Comparison of ENCODE assay signal across 31 mouse cellular contexts in the genomic region with DNA sequence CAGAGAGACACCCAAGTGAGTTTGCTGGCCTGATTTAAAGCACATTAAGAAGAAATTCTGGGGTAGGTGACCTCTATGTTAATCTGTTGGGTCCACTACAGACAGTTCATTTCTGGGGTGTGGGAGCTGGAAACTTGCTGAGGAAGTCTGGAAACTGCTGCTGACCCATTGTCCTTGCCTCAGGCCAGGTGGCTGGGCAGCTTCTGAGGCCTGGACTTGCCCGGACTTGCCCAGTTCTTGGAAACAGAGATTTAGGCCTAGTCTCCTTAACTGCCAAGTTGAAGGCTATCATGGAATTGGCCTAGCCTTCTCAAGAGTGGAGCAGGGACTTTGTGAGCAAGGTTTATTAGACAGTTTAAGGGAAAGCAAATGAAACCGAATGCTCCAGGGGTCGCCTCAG.
DNase-seq lines count a peak whose midpoint lies in the region; ATAC-seq and TF ChIP-seq lines count a peak whose summit lies in the region.
"Had no signal": no experiment of that assay in that cellular context is flagged by ENCODE, and none has a peak within 500 bp of the region (broad histone marks: within the 10 kb centered on the region; RNA-seq: fewer than 3 reads in every experiment).

No protein-coding gene starts in this region.

- H3K4me2 ChIP-seq in kidney, embryonic 14.5 days (replicated peaks; ENCODE audit: low read depth, low read length) = no peak overlapping the region
- H3K4me2 ChIP-seq: embryonic facial prominence, embryonic 15.5 days; forebrain, embryonic 12.5 days; heart, embryonic 11.5 days; hindbrain, embryonic 13.5 days; liver, embryonic 15.5 days; lung, embryonic 14.5 days; midbrain, embryonic 15.5 days; neural tube, embryonic 15.5 days; stomach, embryonic 15.5 days had no signal

- peak; percentile 58 for DNase-seq in kidney, adult 11 months
- DNase-seq in ES-E14 (ENCODE audit: low read depth, low spot score) = no peak
- peak; percentile 57 for DNase-seq in kidney, adult 9 months
- DNase-seq in limb, embryonic 10.5 days (ENCODE audit: low spot score) = no peak
- no peak for DNase-seq in thymus, postnatal 36 days
- no peak for DNase-seq in ovary, adult 18-20 months (ENCODE audit: low spot score)
- DNase-seq: adrenal gland, adult 2 months; adrenal gland, postnatal 36 days; cerebellum, adult 2 months; cerebellum, postnatal 14 days; forebrain, postnatal 0 days; gastrocnemius, postnatal 14 days; heart, adult 11 months; heart, postnatal 4 days; liver; lung, embryonic 14.5 days; lung, postnatal 14 days; right cerebral cortex, postnatal 25 days; thymus, postnatal 14 days had no signal

- no peak for ATAC-seq in kidney, embryonic 14.5 days (ENCODE audit: low FRiP score, low TSS enrichment)
- ATAC-seq: activated CD4-positive, CD25-positive, alpha-beta regulatory T cell, adult 4 months; forebrain, postnatal 0 days; intestine, embryonic 16.5 days; midbrain, embryonic 15.5 days had no signal

- no peak overlapping the region for H3K27ac ChIP-seq in kidney, embryonic 14.5 days (ENCODE audit: low read depth, low read length)
- peak overlapping the region; percentile 37; the same call in 1 of the 2 replicates for H3K27ac ChIP-seq in ES-E14 (ENCODE audit: insufficient read depth, low read depth, low read length, poor library complexity, severe bottlenecking)
- peak overlapping the region; percentile 84 for H3K27ac ChIP-seq in limb, embryonic 10.5 days
- H3K27ac ChIP-seq: embryonic facial prominence, embryonic 15.5 days; forebrain, embryonic 12.5 days; hindbrain, embryonic 13.5 days; layer of hippocampus, adult 2 months; liver, embryonic 15.5 days; midbrain, embryonic 15.5 days; neural tube, embryonic 15.5 days; stomach, embryonic 15.5 days had no signal

- in situ Hi-C loops in ES-E14 (cut with MboI; ENCODE audit: low sequenced_read_pairs in 2 of 2, unreplicated experiment in 2 of 2) = no loop called here

- H3K9ac ChIP-seq in kidney, embryonic 14.5 days (ENCODE audit: low read depth, low read length) = no peak overlapping the region
- H3K9ac ChIP-seq in ES-E14 (ENCODE audit: insufficient read depth, low read depth, low read length, poor library complexity, severe bottlenecking) = no peak overlapping the region
- H3K9ac ChIP-seq: embryonic facial prominence, embryonic 15.5 days; forebrain, embryonic 12.5 days; forebrain, postnatal 0 days; hindbrain, embryonic 13.5 days; liver, embryonic 15.5 days; lung, embryonic 14.5 days; midbrain, embryonic 15.5 days; neural tube, embryonic 15.5 days; stomach, embryonic 15.5 days had no signal

- WGBS in kidney, embryonic 14.5 days = 72% methylated on average over 3 of the region's 3 CpGs
- WGBS in limb, embryonic 10.5 days = 87% methylated on average over 3 of the region's 3 CpGs

- H3K4me1 ChIP-seq in kidney, embryonic 14.5 days (ENCODE audit: control insufficient read depth, insufficient read depth, low read length) = peaks cover 6% of the 10 kb centered on the region; the same call in 1 of the 2 replicates
- H3K4me1 ChIP-seq in ES-E14 (ENCODE audit: control insufficient read depth in 2 of 2, insufficient read depth in 2 of 2, low read length in 2 of 2, poor library complexity in 1 of 2) = peaks cover 7 to 10% of the 10 kb centered on the region in 2 experiments; a peak in 3 of 4 replicates
- peaks cover 22% of the 10 kb centered on the region for H3K4me1 ChIP-seq in limb, embryonic 10.5 days
- H3K4me1 ChIP-seq: neural tube, embryonic 15.5 days had no signal

- no peaks in the 10 kb centered on the region for H3K27me3 ChIP-seq in kidney, embryonic 14.5 days (ENCODE audit: control insufficient read depth, insufficient read depth, low read length)
- no peaks in the 10 kb centered on the region for H3K27me3 ChIP-seq in limb, embryonic 10.5 days (ENCODE audit: low read depth, poor library complexity, severe bottlenecking)
- H3K27me3 ChIP-seq: embryonic facial prominence, embryonic 15.5 days; forebrain, embryonic 12.5 days; hindbrain, embryonic 13.5 days; liver, embryonic 15.5 days; midbrain, embryonic 15.5 days; neural tube, embryonic 15.5 days; stomach, embryonic 15.5 days had no signal

- H3K4me3 ChIP-seq in kidney, embryonic 14.5 days (ENCODE audit: low read length) = no peak overlapping the region
- H3K4me3 ChIP-seq in ES-E14 (ENCODE audit: insufficient read depth in 1 of 2, low read depth in 1 of 2, low read length in 2 of 2, poor library complexity in 1 of 2, severe bottlenecking in 1 of 2) = no peak overlapping the region
- no peak overlapping the region for H3K4me3 ChIP-seq in limb, embryonic 10.5 days
- H3K4me3 ChIP-seq: embryonic facial prominence, embryonic 15.5 days; forebrain, embryonic 12.5 days; hindbrain, embryonic 13.5 days; layer of hippocampus, adult 2 months; liver, embryonic 15.5 days; midbrain, embryonic 15.5 days; neural tube, embryonic 15.5 days; stomach, embryonic 15.5 days had no signal

- no peaks in the 10 kb centered on the region for H3K36me3 ChIP-seq in kidney, embryonic 14.5 days (ENCODE audit: control insufficient read depth, insufficient read depth, low read length)
- no peaks in the 10 kb centered on the region; the same call in 1 of the 2 replicates for H3K36me3 ChIP-seq in ES-E14 (ENCODE audit: control insufficient read depth, insufficient read depth, low read length, poor library complexity, severe bottlenecking)
- H3K36me3 ChIP-seq in limb, embryonic 10.5 days = no peaks in the 10 kb centered on the region
- H3K36me3 ChIP-seq: embryonic facial prominence, embryonic 15.5 days; forebrain, embryonic 12.5 days; hindbrain, embryonic 13.5 days; liver, embryonic 15.5 days; midbrain, embryonic 15.5 days; neural tube, embryonic 15.5 days; stomach, embryonic 15.5 days had no signal

- H3K9me3 ChIP-seq in kidney, embryonic 14.5 days (ENCODE audit: control insufficient read depth, low read length) = no peaks in the 10 kb centered on the region; the same call in 1 of the 2 replicates
- H3K9me3 ChIP-seq in ES-E14 (ENCODE audit: control insufficient read depth, insufficient read depth, low read depth, low read length) = no peaks in the 10 kb centered on the region
- no peaks in the 10 kb centered on the region for H3K9me3 ChIP-seq in limb, embryonic 10.5 days (replicated peaks)
- H3K9me3 ChIP-seq: embryonic facial prominence, embryonic 15.5 days; forebrain, embryonic 12.5 days; hindbrain, embryonic 13.5 days; liver, embryonic 15.5 days; midbrain, embryonic 15.5 days; neural tube, embryonic 15.5 days; stomach, embryonic 15.5 days had no signal

TF ChIP-seq in ES-E14, 5 proteins besides CTCF, POLR2A, EP300 and RAD21:
- TF ChIP-seq CHD2 (IDR thresholded peaks at IDR 0.05; ENCODE audit: low read depth, low read length) (no peak), ZNF384 (IDR thresholded peaks at IDR 0.05; ENCODE audit: low read depth, low read length) (no peak), MAFK (IDR thresholded peaks at IDR 0.05; ENCODE audit: insufficient read depth, low read depth, low read length) (no peak), ZC3H11A (IDR thresholded peaks at IDR 0.05; ENCODE audit: borderline replicate concordance, low read depth, low read length) (no peak), HCFC1 (IDR thresholded peaks at IDR 0.05; ENCODE audit: borderline replicate concordance, insufficient read depth, low read length) (no peak)

Comparison
In these comparisons a context has a peak if more than half of its experiments do, and no peak if none do; other contexts are left out.
1. DNase-seq: peak in kidney, adult 11 months (single experiment) and kidney, adult 9 months (single experiment); none in ES-E14 (single experiment), limb, embryonic 10.5 days (single experiment), thymus, postnatal 36 days (0 of 2) and ovary, adult 18-20 months (single experiment).